Mouse (Mus musculus) urinary bladder, postnatal 36 days (tissue): ENCODE measurements around the gene 1700023F06Rik.

Experiments used
- DNase-seq, 2 experiments: peaks; one replicate each; pipeline ENCODE4 v3.0.0; 2022; ENCODE audit warnings: low spot score in 2 of 2, mixed read lengths in 1 of 2

1700023F06Rik gene

GRCm38 (mm10) chr11:103164391-103164790 is 44.0 kb downstream of the 1700023F06Rik start:
- DNase-seq = no peak

GRCm38 (mm10) chr11:103162132-103162531 is 46.2 kb downstream of the 1700023F06Rik start:
- no peak for DNase-seq

GRCm38 (mm10) chr11:103161449-103161848 is 46.9 kb downstream of the 1700023F06Rik start:
- DNase-seq = no peak

GRCm38 (mm10) chr11:103160738-103161137 is 47.6 kb downstream of the 1700023F06Rik start:
- no peak for DNase-seq

- DNase-seq = peak; percentile 96
Measured at GRCm38 (mm10) chr11:103158621-103159478, 49.5 kb downstream of the 1700023F06Rik start.

GRCm38 (mm10) chr11:103149771-103150170 is 58.6 kb downstream of the 1700023F06Rik start:
- DNase-seq = no peak
